22 mouse cellular contexts compared by ENCODE assay signal in the genomic region with DNA sequence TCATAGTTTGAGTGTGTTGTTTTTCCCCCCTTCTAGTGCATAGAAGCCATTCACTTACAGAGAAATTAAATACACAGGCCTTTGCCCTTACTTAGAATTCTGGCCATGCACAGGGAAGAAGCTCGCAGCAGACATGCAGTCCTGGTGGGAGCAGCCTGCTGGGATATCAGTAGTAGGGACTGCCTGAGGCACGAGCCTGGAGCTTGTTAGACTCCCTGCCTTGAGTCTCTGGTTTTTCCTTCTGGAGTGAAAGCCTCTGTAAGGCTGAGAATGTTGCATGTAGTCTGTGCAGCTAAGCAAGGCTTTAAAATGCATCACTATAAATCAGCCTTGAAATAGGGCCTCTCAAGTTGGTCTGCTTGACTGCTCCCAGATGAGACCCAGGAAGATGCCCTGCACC.
DNase-seq lines count a peak whose midpoint lies in the region; ATAC-seq and TF ChIP-seq lines count a peak whose summit lies in the region.
"Had no signal": no experiment of that assay in that cellular context is flagged by ENCODE, and none has a peak within 500 bp of the region (broad histone marks: within the 10 kb centered on the region; RNA-seq: fewer than 3 reads in every experiment).

No protein-coding gene starts in this region.

- no peaks in the 10 kb centered on the region for H3K36me3 ChIP-seq in kidney, postnatal 0 days (ENCODE audit: insufficient read depth, low read length)
- H3K36me3 ChIP-seq in hindbrain, embryonic 13.5 days: no peaks in the 10 kb centered on the region
- no peaks in the 10 kb centered on the region for H3K36me3 ChIP-seq in midbrain, embryonic 15.5 days (replicated peaks)
- H3K36me3 ChIP-seq: limb, embryonic 13.5 days; midbrain, embryonic 12.5 days had no signal

- no peaks in the 10 kb centered on the region for H3K9me3 ChIP-seq in kidney, postnatal 0 days (replicated peaks; ENCODE audit: low read length)
- H3K9me3 ChIP-seq in hindbrain, embryonic 13.5 days: no peaks in the 10 kb centered on the region
- no peaks in the 10 kb centered on the region for H3K9me3 ChIP-seq in midbrain, embryonic 15.5 days
- H3K9me3 ChIP-seq: forebrain, embryonic 13.5 days; limb, embryonic 13.5 days; midbrain, embryonic 12.5 days had no signal

- no peak overlapping the region for H3K4me2 ChIP-seq in kidney, postnatal 0 days (ENCODE audit: low read length)
- no peak overlapping the region for H3K4me2 ChIP-seq in hindbrain, embryonic 13.5 days
- no peak overlapping the region for H3K4me2 ChIP-seq in midbrain, embryonic 15.5 days
- H3K4me2 ChIP-seq: forebrain, embryonic 13.5 days; limb, embryonic 13.5 days; midbrain, embryonic 12.5 days had no signal

- no peak for TF ChIP-seq POLR2A in lung, adult 2 months (IDR thresholded peaks at IDR 0.05; ENCODE audit: borderline replicate concordance, extremely low read depth, low read depth, low read length)

- H3K27me3 ChIP-seq in kidney, postnatal 0 days (ENCODE audit: insufficient read depth, low read length): no peaks in the 10 kb centered on the region
- no peaks in the 10 kb centered on the region for H3K27me3 ChIP-seq in hindbrain, embryonic 13.5 days
- H3K27me3 ChIP-seq in midbrain, embryonic 15.5 days (replicated peaks): no peaks in the 10 kb centered on the region
- H3K27me3 ChIP-seq: limb, embryonic 13.5 days had no signal

- peak; percentile 36 for DNase-seq in kidney, postnatal 0 days (ENCODE audit: low spot score)
- no peak for DNase-seq in kidney, adult 18-20 months
- DNase-seq in retina, embryonic 14.5 days (ENCODE audit: low spot score): peak; percentile 11
- no peak for DNase-seq in lung, adult 2 months
- DNase-seq in adrenal gland, postnatal 14 days: no peak
- DNase-seq: B cell, adult 2 months; cerebellum, adult 8-10 months; gastrocnemius, postnatal 14 days; heart, adult 2 months; heart, postnatal 4 days; kidney, postnatal 25 days; right cerebral cortex, postnatal 4 days; thymus, adult 2 months had no signal

- H3K9ac ChIP-seq in kidney, postnatal 0 days (ENCODE audit: low read depth, low read length): no peak overlapping the region
- H3K9ac ChIP-seq in hindbrain, embryonic 13.5 days: peak overlapping the region; percentile 40; the same call in 1 of the 2 replicates
- no peak overlapping the region for H3K9ac ChIP-seq in midbrain, embryonic 15.5 days
- H3K9ac ChIP-seq: forebrain, embryonic 13.5 days; limb, embryonic 13.5 days; liver, embryonic 14.5 days; midbrain, embryonic 12.5 days had no signal

- H3K4me3 ChIP-seq in kidney, postnatal 0 days (replicated peaks; ENCODE audit: low read depth, low read length): no peak overlapping the region
- no peak overlapping the region for H3K4me3 ChIP-seq in hindbrain, embryonic 13.5 days
- no peak overlapping the region for H3K4me3 ChIP-seq in midbrain, embryonic 15.5 days
- no peak overlapping the region for H3K4me3 ChIP-seq in lung, adult 2 months (replicated peaks; ENCODE audit: extremely low read depth, low read depth, low read length)
- H3K4me3 ChIP-seq: erythroblast, embryonic 14.5 days; forebrain, embryonic 13.5 days; heart, adult 2 months; limb, embryonic 13.5 days; midbrain, embryonic 12.5 days had no signal

- no peak overlapping the region for H3K27ac ChIP-seq in kidney, postnatal 0 days
- H3K27ac ChIP-seq in hindbrain, embryonic 13.5 days: peak overlapping the region; percentile 56
- H3K27ac ChIP-seq in midbrain, embryonic 15.5 days: peak overlapping the region; percentile 52; the same call in 1 of the 2 replicates
- H3K27ac ChIP-seq: forebrain, embryonic 13.5 days; heart, adult 2 months; limb, embryonic 13.5 days; liver, embryonic 14.5 days; macrophage; midbrain, embryonic 12.5 days had no signal

- ATAC-seq in kidney, postnatal 0 days (replicated peaks; ENCODE audit: low FRiP score, low read depth): no peak
- no peak for ATAC-seq in hindbrain, embryonic 13.5 days (ENCODE audit: low FRiP score)
- 0 out of 2 replicates have a peak, but pooled peaks have one; percentile 28 for ATAC-seq in midbrain, embryonic 15.5 days (replicated peaks)
- ATAC-seq: forebrain, embryonic 13.5 days; intestine, postnatal 0 days had no signal

- peaks cover 12% of the 10 kb centered on the region; the same call in 1 of the 2 replicates for H3K4me1 ChIP-seq in kidney, postnatal 0 days (replicated peaks; ENCODE audit: insufficient read depth, low read length)
- H3K4me1 ChIP-seq in hindbrain, embryonic 13.5 days (replicated peaks): peaks cover 52% of the 10 kb centered on the region
- peaks cover 49% of the 10 kb centered on the region for H3K4me1 ChIP-seq in midbrain, embryonic 15.5 days
- H3K4me1 ChIP-seq in lung, adult 2 months (ENCODE audit: control insufficient read depth, insufficient read depth, low read length): no peaks in the 10 kb centered on the region

- 25% methylated on average over 2 of the region's 2 CpGs for WGBS in kidney, postnatal 0 days
- 10% methylated on average over 2 of the region's 2 CpGs for WGBS in hindbrain, embryonic 13.5 days
- 22% methylated on average over 2 of the region's 2 CpGs for WGBS in midbrain, embryonic 15.5 days
- WGBS in lung, adult 2 months: 52% methylated on average over 2 of the region's 2 CpGs

- no peak for TF ChIP-seq CTCF in kidney, postnatal 0 days (IDR thresholded peaks at IDR 0.05; ENCODE audit: low read depth)
- no peak for TF ChIP-seq CTCF in lung, adult 2 months (IDR thresholded peaks at IDR 0.05; ENCODE audit: insufficient read depth, low read length)

Comparison
In these comparisons a context has a peak if more than half of its experiments do, and no peak if none do; other contexts are left out.
1. DNase-seq: peak in kidney, postnatal 0 days (single experiment) and retina, embryonic 14.5 days (single experiment); none in kidney, adult 18-20 months (single experiment), lung, adult 2 months (single experiment) and adrenal gland, postnatal 14 days (single experiment).